Comparison of ENCODE assay signal across 8 mouse cellular contexts in genomic region chr6:134928889-134929310, GRCm38 (mm10). TPM values are rescaled to one million over a fixed set of nuclear protein-coding genes. Genes with fewer than 3 reads are reported as not detected.
DNase-seq lines count a peak whose midpoint lies in the region; ATAC-seq and TF ChIP-seq lines count a peak whose summit lies in the region.

No protein-coding gene starts in this region.

- peak; percentile 3 for ATAC-seq in Patski
- peak; percentile 6 for ATAC-seq in erythroblast, adult 5-6 weeks (replicated peaks; ENCODE audit: low FRiP score, poor library complexity, severe bottlenecking)
- ATAC-seq in hindbrain, embryonic 15.5 days (ENCODE audit: low FRiP score, low read depth): peak; percentile 31; the same call in 1 of the 2 replicates
- ATAC-seq in liver, embryonic 11.5 days (replicated peaks; ENCODE audit: low FRiP score): peak; percentile 48
- ATAC-seq in neural tube, embryonic 12.5 days (ENCODE audit: low FRiP score, low read depth): peak; percentile 19

- no peak for DNase-seq in CH12.LX (ENCODE audit: extremely low read depth)
- no peak for DNase-seq in Patski (ENCODE audit: low read depth, low spot score)
- peak; percentile 71 for DNase-seq in liver, embryonic 11.5 days (ENCODE audit: low spot score)
- no peak for DNase-seq in layer of hippocampus, postnatal 14 days (ENCODE audit: low spot score in 2 of 2)
- no peak for DNase-seq in layer of hippocampus, postnatal 36 days

- POLR2A ChIA-PET in Patski (lab: Charles Lee): interaction anchor here (0.7 to 1.8 kb wide), 6 partner anchors 9 to 92 kb away, joined by 3 to 5 read pairs (median 3); partner anchors contain the start of genes Cdkn1b and Gpr19

- in situ Hi-C loops in CH12.LX (cut with MboI; ENCODE audit: low pct_ligation_motif_present, low pct_unique_long_range_greater_than_20kb, low sequenced_read_pairs): no loop called here
- in situ Hi-C loops in Patski (cut with MboI; ENCODE audit: low pct_unique_long_range_greater_than_20kb): loop anchor here (10.0 kb wide), 1 partner anchor 1876 kb away; the partner anchor contains the start of genes H2afj and Hist4h4

- no peaks in the 10 kb centered on the region for H3K9me3 ChIP-seq in CH12.LX (replicated peaks; ENCODE audit: low read length)
- H3K9me3 ChIP-seq in hindbrain, embryonic 15.5 days: no peaks in the 10 kb centered on the region
- H3K9me3 ChIP-seq in liver, embryonic 11.5 days (ENCODE audit: control insufficient read depth, low read length): no peaks in the 10 kb centered on the region
- H3K9me3 ChIP-seq in neural tube, embryonic 12.5 days: no peaks in the 10 kb centered on the region

- WGBS in hindbrain, embryonic 15.5 days: 1% methylated on average over 15 of the region's 15 CpGs
- WGBS in liver, embryonic 11.5 days: under 1% methylated on average over 15 of the region's 15 CpGs
- WGBS in neural tube, embryonic 12.5 days: 0% methylated on average over 15 of the region's 15 CpGs

- peaks cover 0 to 4% of the 10 kb centered on the region in 2 experiments for H3K36me3 ChIP-seq in CH12.LX (replicated peaks in 1 of 2; ENCODE audit: control insufficient read depth in 1 of 2, insufficient read depth in 1 of 2, low read length in 1 of 2)
- no peaks in the 10 kb centered on the region for H3K36me3 ChIP-seq in hindbrain, embryonic 15.5 days
- H3K36me3 ChIP-seq in liver, embryonic 11.5 days (ENCODE audit: control insufficient read depth, insufficient read depth, low read length): no peaks in the 10 kb centered on the region
- no peaks in the 10 kb centered on the region for H3K36me3 ChIP-seq in neural tube, embryonic 12.5 days

- TF ChIP-seq EP300 in CH12.LX (IDR thresholded peaks at IDR 0.05; ENCODE audit: low read length): peak; percentile 12; the same call in 1 of the 2 replicates

- peak overlapping the region; percentile 88 for H3K27ac ChIP-seq in CH12.LX (ENCODE audit: insufficient read depth, low read depth)
- peak overlapping the region; percentile 88; the same call in 1 of the 2 replicates for H3K27ac ChIP-seq in hindbrain, embryonic 15.5 days (replicated peaks)
- peak overlapping the region; percentile 100 for H3K27ac ChIP-seq in liver, embryonic 11.5 days (ENCODE audit: low read depth, low read length)
- H3K27ac ChIP-seq in neural tube, embryonic 12.5 days: no peak overlapping the region

- no peak for TF ChIP-seq RAD21 in CH12.LX (IDR thresholded peaks at IDR 0.05; ENCODE audit: low read depth, low read length)

- H3K9ac ChIP-seq in CH12.LX (ENCODE audit: insufficient read depth, low read depth): peak overlapping the region; percentile 98
- H3K9ac ChIP-seq in hindbrain, embryonic 15.5 days: peak overlapping the region; percentile 52
- peak overlapping the region; percentile 71 for H3K9ac ChIP-seq in liver, embryonic 11.5 days (ENCODE audit: low read depth, low read length)
- peak overlapping the region; percentile 81 for H3K9ac ChIP-seq in neural tube, embryonic 12.5 days

- peaks cover 0 to 14% of the 10 kb centered on the region in 2 experiments; a peak in 2 of 4 replicates for H3K4me1 ChIP-seq in CH12.LX (ENCODE audit: control insufficient read depth in 1 of 2, insufficient read depth in 2 of 2)
- H3K4me1 ChIP-seq in hindbrain, embryonic 15.5 days (replicated peaks): peaks cover 24% of the 10 kb centered on the region
- peaks cover 18% of the 10 kb centered on the region for H3K4me1 ChIP-seq in liver, embryonic 11.5 days (replicated peaks; ENCODE audit: control insufficient read depth, insufficient read depth, low read length)
- H3K4me1 ChIP-seq in neural tube, embryonic 12.5 days: peaks cover 25% of the 10 kb centered on the region

- H3K79me2 ChIP-seq in CH12.LX (replicated peaks; ENCODE audit: control insufficient read depth, extremely low read depth, insufficient read depth, poor library complexity, severe bottlenecking): peaks cover 51% of the 10 kb centered on the region

- H3K4me2 ChIP-seq in CH12.LX (ENCODE audit: insufficient read depth, low read depth, poor library complexity, severe bottlenecking): peak overlapping the region; percentile 45; the same call in 1 of the 2 replicates
- H3K4me2 ChIP-seq in hindbrain, embryonic 15.5 days: peak overlapping the region; percentile 84
- H3K4me2 ChIP-seq in liver, embryonic 11.5 days: peak overlapping the region; percentile 90
- peak overlapping the region; percentile 92 for H3K4me2 ChIP-seq in neural tube, embryonic 12.5 days (replicated peaks)

- CTCF ChIA-PET in Patski (lab: Charles Lee): interaction anchor here (0.6 to 1.6 kb wide), 5 partner anchors 10 to 30 kb away, joined by 3 to 8 read pairs (median 3); no protein-coding TSS in a partner anchor

- TF ChIP-seq CTCF in CH12.LX (conservative IDR thresholded peaks at IDR 0.05 in 1 of 2, IDR thresholded peaks at IDR 0.05 in 1 of 2; ENCODE audit: low read depth in 2 of 2, low read length in 2 of 2): no peak
- TF ChIP-seq CTCF in Patski (IDR thresholded peaks at IDR 0.05): no peak

- no peaks in the 10 kb centered on the region for H3K27me3 ChIP-seq in CH12.LX (replicated peaks)
- H3K27me3 ChIP-seq in Patski: no peaks in the 10 kb centered on the region
- H3K27me3 ChIP-seq in hindbrain, embryonic 15.5 days: no peaks in the 10 kb centered on the region
- H3K27me3 ChIP-seq in liver, embryonic 11.5 days (replicated peaks; ENCODE audit: control insufficient read depth, insufficient read depth, low read length): no peaks in the 10 kb centered on the region
- no peaks in the 10 kb centered on the region for H3K27me3 ChIP-seq in neural tube, embryonic 12.5 days (replicated peaks)

- TF ChIP-seq POLR2A in CH12.LX (IDR thresholded peaks at IDR 0.05; ENCODE audit: low read depth, low read length): peak; percentile 60; the same call in 1 of the 2 replicates

- peak overlapping the region; percentile 68 to 81 (median 74) for H3K4me3 ChIP-seq in CH12.LX (replicated peaks in 1 of 3; ENCODE audit: low read depth in 2 of 3, low read length in 2 of 3, poor library complexity in 1 of 3)
- peak overlapping the region; percentile 65 for H3K4me3 ChIP-seq in hindbrain, embryonic 15.5 days
- peak overlapping the region; percentile 75 for H3K4me3 ChIP-seq in liver, embryonic 11.5 days (ENCODE audit: low read depth, low read length)
- H3K4me3 ChIP-seq in neural tube, embryonic 12.5 days: peak overlapping the region; percentile 60

- dilution Hi-C loops in CH12.LX (cut with MboI; ENCODE audit: extremely low pct_ligation_motif_present, extremely low pct_unique_long_range_greater_than_20kb, low sequenced_read_pairs): no loop called here

TF ChIP-seq in CH12.LX, 34 proteins besides CTCF, POLR2A, EP300 and RAD21 (continues in another document):
- TF ChIP-seq USF1 (IDR thresholded peaks at IDR 0.05; ENCODE audit: low read depth, low read length) (peak; percentile 61), MAZ (IDR thresholded peaks at IDR 0.05; ENCODE audit: low read depth, low read length) (no peak; the same call in 1 of the 2 replicates), USF2 (conservative IDR thresholded peaks at IDR 0.05; ENCODE audit: low read depth, low read length) (no peak), ZNF384 (IDR thresholded peaks at IDR 0.05; ENCODE audit: low read depth, low read length) (peak; percentile 98), ELF1 (IDR thresholded peaks at IDR 0.05; ENCODE audit: low read depth, low read length) (no peak), JUN (IDR thresholded peaks at IDR 0.05; ENCODE audit: insufficient read depth, low read depth, low read length) (no peak), RCOR1 (conservative IDR thresholded peaks at IDR 0.05; ENCODE audit: low read depth, low read length) (peak; percentile 61; the same call in 1 of the 2 replicates), E2F4 (IDR thresholded peaks at IDR 0.05; ENCODE audit: insufficient replicate concordance, low read depth, low read length) (0 out of 2 replicates have a peak, but pooled peaks have one; percentile 69)

RNA-seq across cellular contexts. Expression of gene Cdkn1b, which starts 8.7 kb away (rescaled TPM):
- total RNA-seq in CH12.LX (2012; rRNA removed) (12.8 and 19.2 TPM in 2 replicates), CH12.LX (2014; rRNA removed) (23.5 TPM in 2 replicates)
- polyA plus RNA-seq in CH12.LX (2012; ENCODE audit: insufficient read length, low read depth) (15.8 and 20.9 TPM in 2 replicates), Patski (2021) (76.0 TPM)
- 256 and 258 TPM in 2 replicates for total RNA-seq in erythroblast, adult 5-6 weeks (2015; ENCODE audit: low replicate concordance)
- 354 and 386 TPM in 2 replicates for total RNA-seq in erythroblast, adult 5-6 weeks (2017; ENCODE audit: low replicate concordance)
- 17.0 and 21.8 TPM in 2 replicates for polyA plus RNA-seq in hindbrain, embryonic 15.5 days (2015; fragmentation: Nextera tagmentation; extraction: Ambion mirVana)
- polyA plus RNA-seq in liver, embryonic 11.5 days (2014; fragmentation: Nextera tagmentation; extraction: Ambion mirVana): 8.9 and 9.4 TPM in 2 replicates
- polyA plus RNA-seq in neural tube, embryonic 12.5 days (2016; fragmentation: Nextera tagmentation; extraction: Ambion mirVana): 21.0 and 24.8 TPM in 2 replicates
- 10 to 100 TPM; 55.5 to 57.1 TPM for total RNA-seq in layer of hippocampus, postnatal 14 days (2021)
- 10 to 100 TPM; 51.0 to 52.6 TPM for total RNA-seq in layer of hippocampus, postnatal 36 days (2021)

RNA-seq across cellular contexts. Expression of gene Gpr19, which starts 30.5 kb away (rescaled TPM):
- total RNA-seq in CH12.LX (2012; rRNA removed) (6.3 and 7.5 TPM in 2 replicates), CH12.LX (2014; rRNA removed) (3.8 and 5.2 TPM in 2 replicates)
- polyA plus RNA-seq in CH12.LX (2012; ENCODE audit: insufficient read length, low read depth) (4.8 and 6.0 TPM in 2 replicates), Patski (2021) (4.2 TPM)
- 2.7 and 5.0 TPM in 2 replicates for total RNA-seq in erythroblast, adult 5-6 weeks (2015; ENCODE audit: low replicate concordance)
- 2.1 and 8.3 TPM in 2 replicates for total RNA-seq in erythroblast, adult 5-6 weeks (2017; ENCODE audit: low replicate concordance)
- polyA plus RNA-seq in hindbrain, embryonic 15.5 days (2015; fragmentation: Nextera tagmentation; extraction: Ambion mirVana): 34.3 and 34.5 TPM in 2 replicates
- 6.1 and 9.1 TPM in 2 replicates for polyA plus RNA-seq in liver, embryonic 11.5 days (2014; fragmentation: Nextera tagmentation; extraction: Ambion mirVana)
- 33.2 and 35.7 TPM in 2 replicates for polyA plus RNA-seq in neural tube, embryonic 12.5 days (2016; fragmentation: Nextera tagmentation; extraction: Ambion mirVana)
- total RNA-seq in layer of hippocampus, postnatal 14 days (2021): 10 to 100 TPM; 24.1 to 24.7 TPM
- total RNA-seq in layer of hippocampus, postnatal 36 days (2021): 10 to 100 TPM; 28.1 to 29.3 TPM

RNA-seq across cellular contexts. Expression of gene Apold1, which starts 52.6 kb away (rescaled TPM):
- 1.4 and 2.7 TPM in 2 replicates for total RNA-seq in CH12.LX (2012; rRNA removed)
- 2.8 and 3.1 TPM in 2 replicates for total RNA-seq in CH12.LX (2014; rRNA removed)
- polyA plus RNA-seq in CH12.LX (2012; ENCODE audit: insufficient read length, low read depth): 1.0 and 1.1 TPM in 2 replicates
- polyA plus RNA-seq in Patski (2021): 0.23 TPM
- total RNA-seq in erythroblast, adult 5-6 weeks (2015; ENCODE audit: low replicate concordance): 0.19 and 2.1 TPM in 2 replicates
- total RNA-seq in erythroblast, adult 5-6 weeks (2017; ENCODE audit: low replicate concordance): 4.9 and 6.4 TPM in 2 replicates
- polyA plus RNA-seq in hindbrain, embryonic 15.5 days (2015; fragmentation: Nextera tagmentation; extraction: Ambion mirVana): 3.6 and 4.1 TPM in 2 replicates
- polyA plus RNA-seq in liver, embryonic 11.5 days (2014; fragmentation: Nextera tagmentation; extraction: Ambion mirVana): 2.5 and 2.6 TPM in 2 replicates
- polyA plus RNA-seq in neural tube, embryonic 12.5 days (2016; fragmentation: Nextera tagmentation; extraction: Ambion mirVana): 4.7 and 4.9 TPM in 2 replicates
- 1 to 10 TPM; 3.5 to 4.4 TPM for total RNA-seq in layer of hippocampus, postnatal 14 days (2021)
- total RNA-seq in layer of hippocampus, postnatal 36 days (2021): 1 to 10 TPM; 3.1 to 3.4 TPM
